Mouse (Mus musculus): ENCODE results near the gene Tpd52l1.

DNA sequence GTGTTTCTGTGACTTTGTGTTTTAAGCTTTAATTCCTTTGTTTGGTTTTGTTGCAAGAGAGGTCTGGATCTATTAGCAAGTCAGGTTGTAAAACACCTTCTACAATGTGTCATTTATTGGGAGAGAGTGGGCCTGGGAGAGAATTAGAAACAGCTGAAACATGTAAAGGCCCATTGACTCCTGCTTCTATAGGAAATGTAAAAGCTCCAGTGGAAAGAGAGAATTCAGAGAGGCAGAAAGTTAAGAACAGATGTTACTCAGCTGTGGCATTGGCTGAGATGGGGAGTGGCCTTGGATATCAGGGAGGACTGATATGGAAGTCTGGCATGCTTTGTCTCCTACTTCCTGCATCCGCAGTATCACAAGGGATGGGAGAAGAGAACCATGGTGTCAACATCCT, 145.5 kb downstream of the Tpd52l1 start:
- TF ChIP-seq CTCF (IDR thresholded peaks at IDR 0.05; ENCODE audit: low read depth, low read length) (no peak), POLR2A (IDR thresholded peaks at IDR 0.05; ENCODE audit: insufficient read depth, low read length) (no peak)

Data from ES-Bruce4 (cell line).